Mouse (Mus musculus) naive thymus-derived CD4-positive, alpha-beta T cell, adult 5 months (primary cell): ENCODE measurements around the gene Coch. TPM values are rescaled to one million over a fixed set of nuclear protein-coding genes. Genes with fewer than 3 reads are reported as not detected.

Source experiments
- polyA plus RNA-seq: library from polyadenylated mRNA; unstranded; fragments of 100-300 nt; shearing (Covaris generic); gene quantifications from one replicate; pipeline ENCODE4 v1.2.1, GENCODE M21; 2017

Coch gene
- polyA plus RNA-seq = not detected

GRCm38 (mm10) chr12:51593229-51594029 lies at the start of gene Coch:
Coch (plus strand) TSS chr12:51593341.

Other genes starting within 250 kb of the Coch start
- gene G2e3, start 245.3 kb upstream of the Coch start, polyA plus RNA-seq = 18.6 TPM
- gene Scfd1, start 215.8 kb upstream of the Coch start, polyA plus RNA-seq = 66.9 TPM
- gene Ap4s1, start 97.7 kb downstream of the Coch start, polyA plus RNA-seq = 45.4 TPM
- gene Strn3, start 98.6 kb downstream of the Coch start, polyA plus RNA-seq = 56.9 TPM
- 116 TPM for gene Hectd1, start 236.2 kb downstream of the Coch start, polyA plus RNA-seq